Mouse (Mus musculus) T-helper 1 cell (primary cell): Measurements from ENCODE around the gene Nr1d1.
"Not testable (repeated sequence)": the region's sequence is repeated elsewhere in the genome, so short reads cannot be mapped to it uniquely, and the experiment has no call there.

Source experiments
- in situ Hi-C: fragments of 300-600 bp; cut with MboI, MseI; formaldehyde crosslinking; loops from one replicate; pipeline ENCODE4 v1.15.1; 2025; ENCODE audit warnings: high pct_unique_total_duplicates

The Nr1d1 gene

GRCm38 (mm10) chr11:98740393-98741050 lies 34.6 kb downstream of the Nr1d1 start, which contains the start of gene Thra:
TSS of gene Thra (plus strand) at chr11:98740638.
- in situ Hi-C loops = no loop called here

GRCm38 (mm10) chr11:98740026-98740392 lies 35.1 kb downstream of the Nr1d1 start:
- in situ Hi-C loops = no loop called here

- in situ Hi-C loops = no loop called here
Measured at GRCm38 (mm10) chr11:98738925-98739324, 36.2 kb downstream of the Nr1d1 start.

- in situ Hi-C loops = no loop called here
Measured at GRCm38 (mm10) chr11:98738428-98738911, 36.7 kb downstream of the Nr1d1 start.

- in situ Hi-C loops = not testable (repeated sequence)
Measured at GRCm38 (mm10) chr11:98737220-98737619, 37.9 kb downstream of the Nr1d1 start.

GRCm38 (mm10) chr11:98736176-98736575 lies 39.0 kb downstream of the Nr1d1 start:
- in situ Hi-C loops = no loop called here

- in situ Hi-C loops = no loop called here
Measured at GRCm38 (mm10) chr11:98735111-98735510, 40.0 kb downstream of the Nr1d1 start.

- in situ Hi-C loops = no loop called here
Measured at GRCm38 (mm10) chr11:98734020-98734419, 41.1 kb downstream of the Nr1d1 start.

GRCm38 (mm10) chr11:98731134-98731533 lies 44.0 kb downstream of the Nr1d1 start:
- in situ Hi-C loops = no loop called here

- in situ Hi-C loops = no loop called here
Measured at GRCm38 (mm10) chr11:98730727-98731126, 44.4 kb downstream of the Nr1d1 start.

GRCm38 (mm10) chr11:98729119-98729588 lies 46.0 kb downstream of the Nr1d1 start, which contains the start of gene Med24:
TSS of gene Med24 (minus strand) at chr11:98729435.
- in situ Hi-C loops = no loop called here

- in situ Hi-C loops = no loop called here
Measured at GRCm38 (mm10) chr11:98725926-98726506, 49.1 kb downstream of the Nr1d1 start.

- in situ Hi-C loops = no loop called here
Measured at GRCm38 (mm10) chr11:98723098-98723497, 52.0 kb downstream of the Nr1d1 start.

GRCm38 (mm10) chr11:98721458-98722226 lies 53.5 kb downstream of the Nr1d1 start:
- in situ Hi-C loops = no loop called here

- in situ Hi-C loops = no loop called here
Measured at GRCm38 (mm10) chr11:98720756-98721155, 54.4 kb downstream of the Nr1d1 start.
